Mouse (Mus musculus) cerebellum, postnatal 10 days (tissue): ENCODE measurements around the gene Neurl1a.
A peak's percentile ranks its signal among the peaks of the same experiment; 100 is the strongest.

Experiments used
- DNase-seq, 2 experiments: peaks; one replicate each; pipeline ENCODE4 v3.0.0; 2021; ENCODE audit warnings: mixed read lengths in 2 of 2

Neurl1a gene

GRCm38 (mm10) chr19:47216766-47217165, 38.1 kb downstream of the Neurl1a start:
- DNase-seq = no peak

- DNase-seq = no peak
These were observed 41.0 kb downstream of the Neurl1a start for GRCm38 (mm10) chr19:47219622-47220021.

GRCm38 (mm10) chr19:47220232-47220631, 41.6 kb downstream of the Neurl1a start:
- no peak for DNase-seq

GRCm38 (mm10) chr19:47221006-47221405, 42.4 kb downstream of the Neurl1a start:
- no peak for DNase-seq

- peak in 1 of 2 experiments; percentile 38 for DNase-seq
These were observed 43.0 kb downstream of the Neurl1a start for GRCm38 (mm10) chr19:47221500-47222153.

GRCm38 (mm10) chr19:47222154-47222840, 43.7 kb downstream of the Neurl1a start:
- peak; percentile 72 to 74 for DNase-seq

- peak in 1 of 2 experiments; percentile 36 for DNase-seq
These were observed 44.4 kb downstream of the Neurl1a start for GRCm38 (mm10) chr19:47222841-47223557.

- DNase-seq = no peak
These were observed 46.1 kb downstream of the Neurl1a start for GRCm38 (mm10) chr19:47224743-47225142.

- DNase-seq = no peak
These were observed 47.2 kb downstream of the Neurl1a start for GRCm38 (mm10) chr19:47225791-47226190.

GRCm38 (mm10) chr19:47228725-47229252, 50.2 kb downstream of the Neurl1a start:
- peak; percentile 75 to 80 for DNase-seq

- DNase-seq = peak; percentile 63 to 68
These were observed 50.8 kb downstream of the Neurl1a start for GRCm38 (mm10) chr19:47229461-47229860.

- no peak for DNase-seq
These were observed 51.5 kb downstream of the Neurl1a start for GRCm38 (mm10) chr19:47230082-47230481.

- no peak for DNase-seq
These were observed 52.1 kb downstream of the Neurl1a start for GRCm38 (mm10) chr19:47230682-47231081.

GRCm38 (mm10) chr19:47231389-47231788, 52.8 kb downstream of the Neurl1a start:
- no peak for DNase-seq

- DNase-seq = no peak
These were observed 53.7 kb downstream of the Neurl1a start for GRCm38 (mm10) chr19:47232077-47232865.

GRCm38 (mm10) chr19:47233087-47233486, 54.5 kb downstream of the Neurl1a start:
- no peak for DNase-seq

GRCm38 (mm10) chr19:47240076-47240475, 61.5 kb downstream of the Neurl1a start:
- no peak for DNase-seq

GRCm38 (mm10) chr19:47240957-47241356, 62.3 kb downstream of the Neurl1a start:
- DNase-seq = no peak

GRCm38 (mm10) chr19:47242227-47242626, 63.6 kb downstream of the Neurl1a start:
- DNase-seq = no peak

GRCm38 (mm10) chr19:47245512-47245911, 66.9 kb downstream of the Neurl1a start:
- DNase-seq = peak in 1 of 2 experiments; percentile 54

GRCm38 (mm10) chr19:47247791-47248190, 69.2 kb downstream of the Neurl1a start:
- no peak for DNase-seq

GRCm38 (mm10) chr19:47248296-47248695, 69.7 kb downstream of the Neurl1a start:
- DNase-seq = no peak
